Mouse (Mus musculus) left cerebral cortex, postnatal 14 days (tissue): ENCODE measurements around the gene Higd1b. TPM values are rescaled to one million over a fixed set of nuclear protein-coding genes. Genes with fewer than 3 reads are reported as not detected.

Source experiments
- DNase-seq, 2 experiments: peaks; one replicate each; pipeline ENCODE4 v3.0.0; 2021 to 2022; ENCODE audit warnings: low spot score in 2 of 2, mixed read lengths in 1 of 2
- intact Hi-C: fragments of 180-260 bp; cut with DNase I; formaldehyde crosslinking; loops from one replicate; pipeline ENCODE4 v1.15.1; 2025
- long read RNA-seq, 2 experiments: library from polyadenylated mRNA; stranded (forward); transcript quantifications; one replicate each; pipeline ENCODE4 v2.0.0; 2021
- total RNA-seq, 2 experiments: library from RNA; stranded (reverse); gene quantifications; 2 replicates each; pipeline ENCODE4 v1.2.3; 2021

The Higd1b gene
- 1 to 10 TPM; 8.2 to 9.3 TPM for total RNA-seq
- long read RNA-seq, experiment 1, partial matches to known transcripts = 0 of 6 reads
- long read RNA-seq, experiment 1, other reads (novel, unspliced or antisense) = 3 of 6 reads
- long read RNA-seq, experiment 2, partial matches to known transcripts = 2 of 10 reads
- long read RNA-seq, experiment 2, other reads (novel, unspliced or antisense) = 3 of 10 reads

- intact Hi-C loops = no loop called here
These were observed at the start of gene Higd1b for GRCm38 (mm10) chr11:102835549-102835948. Gene Higd1b (plus strand): TSS chr11:102835849.

GRCm38 (mm10) chr11:102787688-102788177 is 47.9 kb upstream of the Higd1b start:
- intact Hi-C loops = no loop called here
- DNase-seq = peak in 1 of 2 experiments; percentile 77

More at GRCm38 (mm10) chr11:102835549-102835948, at the start of gene Higd1b:
- DNase-seq = no peak

GRCm38 (mm10) chr11:102791682-102792445 is 43.8 kb upstream of the Higd1b start:
- intact Hi-C loops = no loop called here
- DNase-seq = no peak

GRCm38 (mm10) chr11:102794157-102794556 is 41.5 kb upstream of the Higd1b start:
- DNase-seq = no peak
- intact Hi-C loops = no loop called here

- intact Hi-C loops = no loop called here
- no peak for DNase-seq
These were observed 32.2 kb upstream of the Higd1b start for GRCm38 (mm10) chr11:102803453-102803852.

- intact Hi-C loops = no loop called here
- no peak for DNase-seq
These were observed 27.4 kb upstream of the Higd1b start for GRCm38 (mm10) chr11:102808246-102808645.

- intact Hi-C loops = no loop called here
- DNase-seq = peak; percentile 55 to 81
These were observed 24.7 kb upstream of the Higd1b start for GRCm38 (mm10) chr11:102810721-102811485.

- intact Hi-C loops = loop anchor here (5.0 kb wide), 1 partner anchor 33 kb away; no protein-coding TSS in a partner anchor
- no peak for DNase-seq
These were observed 20.8 kb upstream of the Higd1b start for GRCm38 (mm10) chr11:102814881-102815280.

GRCm38 (mm10) chr11:102818121-102819020 is 17.3 kb upstream of the Higd1b start:
- DNase-seq = no peak
- intact Hi-C loops = loop anchor here (5.0 kb wide), 1 partner anchor 36 kb away; no protein-coding TSS in a partner anchor

- intact Hi-C loops = loop anchor here (5.0 kb wide), 1 partner anchor 37 kb away; no protein-coding TSS in a partner anchor
- DNase-seq = peak in 1 of 2 experiments; percentile 59
These were observed 16.4 kb upstream of the Higd1b start, which contains the start of gene Gjc1 for GRCm38 (mm10) chr11:102819021-102819782. Gene Gjc1 (minus strand): TSS chr11:102819700.

- peak in 1 of 2 experiments; percentile 8 for DNase-seq
- intact Hi-C loops = loop anchor here (5.0 kb wide), 1 partner anchor 38 kb away; no protein-coding TSS in a partner anchor
These were observed 15.8 kb upstream of the Higd1b start for GRCm38 (mm10) chr11:102819783-102820385.

GRCm38 (mm10) chr11:102820432-102820831 is 15.2 kb upstream of the Higd1b start:
- intact Hi-C loops = no loop called here

GRCm38 (mm10) chr11:102821231-102821630 is 14.4 kb upstream of the Higd1b start:
- DNase-seq = no peak

More at GRCm38 (mm10) chr11:102820432-102820831, 15.2 kb upstream of the Higd1b start:
- no peak for DNase-seq

GRCm38 (mm10) chr11:102826476-102826875 is 9.2 kb upstream of the Higd1b start:
- intact Hi-C loops = no loop called here
- DNase-seq = no peak

More at GRCm38 (mm10) chr11:102821231-102821630, 14.4 kb upstream of the Higd1b start:
- intact Hi-C loops = no loop called here

GRCm38 (mm10) chr11:102827097-102827496 is 8.6 kb upstream of the Higd1b start:
- intact Hi-C loops = no loop called here
- DNase-seq = no peak

GRCm38 (mm10) chr11:102830276-102830675 is 5.4 kb upstream of the Higd1b start:
- intact Hi-C loops = no loop called here
- no peak for DNase-seq

- DNase-seq = no peak
- intact Hi-C loops = no loop called here
These were observed 2.9 kb upstream of the Higd1b start for GRCm38 (mm10) chr11:102832700-102833297.
